16 mouse cellular contexts compared by ENCODE assay signal in the genomic region with DNA sequence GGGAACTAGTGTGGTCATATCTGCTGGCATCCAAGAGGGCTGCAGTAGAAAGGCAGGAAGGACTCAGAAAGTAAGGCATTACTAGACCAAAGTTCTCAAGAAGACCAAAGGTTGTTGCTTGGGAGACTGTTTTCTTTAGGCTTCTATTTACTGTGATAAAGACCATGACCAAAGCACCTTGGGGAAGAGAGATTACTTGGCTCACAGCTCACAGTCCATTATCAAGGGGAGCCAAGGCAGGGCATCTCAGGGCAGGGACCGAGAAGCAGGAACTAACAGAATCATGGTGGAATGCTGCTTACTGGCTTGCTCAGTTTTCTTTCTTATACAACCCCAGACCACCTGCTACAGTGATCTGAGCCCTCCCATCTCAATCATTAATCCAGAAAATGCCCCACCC.
A peak's percentile ranks its signal among the peaks of the same experiment; 100 is the strongest.
DNase-seq lines count a peak whose midpoint lies in the region; ATAC-seq and TF ChIP-seq lines count a peak whose summit lies in the region.
"Had no signal": no experiment of that assay in that cellular context is flagged by ENCODE, and none has a peak within 500 bp of the region (broad histone marks: within the 10 kb centered on the region; RNA-seq: fewer than 3 reads in every experiment).

No protein-coding gene starts in this region.

- H3K27ac ChIP-seq in liver, embryonic 13.5 days = no peak overlapping the region
- 0 out of 2 replicates have a peak overlapping the region, but pooled peaks have one; percentile 55 for H3K27ac ChIP-seq in small intestine, adult 2 months (ENCODE audit: insufficient read depth, low read depth, low read length)
- H3K27ac ChIP-seq in hindbrain, embryonic 10.5 days = no peak overlapping the region
- H3K27ac ChIP-seq: forebrain, embryonic 10.5 days; hindbrain, embryonic 15.5 days; limb, embryonic 12.5 days; midbrain, embryonic 13.5 days had no signal

- TF ChIP-seq CTCF in small intestine, adult 2 months (IDR thresholded peaks at IDR 0.05; ENCODE audit: extremely low read depth, insufficient read length, insufficient replicate concordance, low read depth, low read length) = no peak

- 35% methylated on average over 1 of the region's 1 CpGs for WGBS in liver, embryonic 13.5 days (ENCODE audit: insufficient replicate concordance)
- WGBS in small intestine, adult 2 months = 28% methylated on average over 1 of the region's 1 CpGs
- 85% methylated on average over 1 of the region's 1 CpGs for WGBS in hindbrain, embryonic 10.5 days

- H3K4me1 ChIP-seq in liver, embryonic 13.5 days (replicated peaks) = peaks cover 4% of the 10 kb centered on the region; the same call in 1 of the 2 replicates
- peaks cover 6% of the 10 kb centered on the region; the same call in 1 of the 2 replicates for H3K4me1 ChIP-seq in small intestine, adult 2 months (ENCODE audit: control insufficient read depth, insufficient read depth, insufficient read length, low read length)
- no peaks in the 10 kb centered on the region for H3K4me1 ChIP-seq in hindbrain, embryonic 10.5 days (replicated peaks)
- H3K4me1 ChIP-seq: forebrain, embryonic 10.5 days; hindbrain, embryonic 15.5 days; limb, embryonic 12.5 days; midbrain, embryonic 13.5 days had no signal

- H3K4me2 ChIP-seq in liver, embryonic 13.5 days = no peak overlapping the region
- H3K4me2 ChIP-seq: hindbrain, embryonic 15.5 days; limb, embryonic 12.5 days; midbrain, embryonic 13.5 days had no signal

- no peaks in the 10 kb centered on the region for H3K27me3 ChIP-seq in liver, embryonic 13.5 days
- H3K27me3 ChIP-seq in small intestine, adult 2 months (ENCODE audit: control insufficient read depth, insufficient read depth, low read length) = no peaks in the 10 kb centered on the region
- H3K27me3 ChIP-seq in hindbrain, embryonic 10.5 days (ENCODE audit: insufficient read depth, poor library complexity, severe bottlenecking) = no peaks in the 10 kb centered on the region
- H3K27me3 ChIP-seq: hindbrain, embryonic 15.5 days; limb, embryonic 12.5 days; midbrain, embryonic 13.5 days had no signal

- peak; percentile 87 for ATAC-seq in liver, embryonic 13.5 days (ENCODE audit: low read depth)
- ATAC-seq: CD4-positive, CD25-positive, alpha-beta regulatory T cell, adult 4 months; lung, postnatal 0 days; midbrain, embryonic 13.5 days had no signal

- H3K4me3 ChIP-seq in liver, embryonic 13.5 days (replicated peaks) = no peak overlapping the region
- no peak overlapping the region for H3K4me3 ChIP-seq in small intestine, adult 2 months (ENCODE audit: low read depth, low read length)
- H3K4me3 ChIP-seq in hindbrain, embryonic 10.5 days = no peak overlapping the region
- H3K4me3 ChIP-seq: forebrain, embryonic 10.5 days; hindbrain, embryonic 15.5 days; limb, embryonic 12.5 days; midbrain, embryonic 13.5 days had no signal

- H3K9me3 ChIP-seq in liver, embryonic 13.5 days (replicated peaks) = no peaks in the 10 kb centered on the region
- no peaks in the 10 kb centered on the region for H3K9me3 ChIP-seq in hindbrain, embryonic 10.5 days
- H3K9me3 ChIP-seq: forebrain, embryonic 10.5 days; hindbrain, embryonic 15.5 days; limb, embryonic 12.5 days; midbrain, embryonic 13.5 days had no signal

- no peak overlapping the region for H3K9ac ChIP-seq in liver, embryonic 13.5 days
- H3K9ac ChIP-seq: hindbrain, embryonic 15.5 days; limb, embryonic 12.5 days; midbrain, embryonic 13.5 days had no signal

- DNase-seq in MEL-GATA-1-ER (ENCODE audit: extremely low read depth, low read depth) = peak; percentile 80
- DNase-seq in c-Kit-positive CD71-positive TER-119-positive erythroid progenitor cells, embryonic 14.5 days (ENCODE audit: low spot score) = peak; percentile 11
- no peak for DNase-seq in liver, embryonic 13.5 days
- no peak for DNase-seq in hindbrain, embryonic 10.5 days (ENCODE audit: low spot score)
- DNase-seq in testis, postnatal 14 days (ENCODE audit: low spot score) = no peak
- DNase-seq in layer of hippocampus, adult 9-11 months = no peak
- DNase-seq: cerebellum, postnatal 10 days; heart, postnatal 10 days; kidney, postnatal 14 days had no signal

- no peaks in the 10 kb centered on the region for H3K36me3 ChIP-seq in liver, embryonic 13.5 days
- peaks cover 50% of the 10 kb centered on the region for H3K36me3 ChIP-seq in small intestine, adult 2 months (ENCODE audit: control insufficient read depth, insufficient read depth, low read length)
- H3K36me3 ChIP-seq in hindbrain, embryonic 10.5 days = no peaks in the 10 kb centered on the region
- H3K36me3 ChIP-seq: forebrain, embryonic 10.5 days; hindbrain, embryonic 15.5 days; limb, embryonic 12.5 days; midbrain, embryonic 13.5 days had no signal

- no peak for TF ChIP-seq POLR2A in small intestine, adult 2 months (IDR thresholded peaks at IDR 0.05; ENCODE audit: low read depth, low read length)

Comparison
In these comparisons a context has a peak if more than half of its experiments do, and no peak if none do; other contexts are left out.
1. DNase-seq: peak in MEL-GATA-1-ER (single experiment) and c-Kit-positive CD71-positive TER-119-positive erythroid progenitor cells, embryonic 14.5 days (single experiment); none in liver, embryonic 13.5 days (single experiment), hindbrain, embryonic 10.5 days (single experiment), testis, postnatal 14 days (single experiment) and layer of hippocampus, adult 9-11 months (single experiment).